9 mouse cellular contexts compared by ENCODE assay signal in genomic region chr12:85150321-85151001, GRCm38 (mm10). TPM values are rescaled to one million over a fixed set of nuclear protein-coding genes. Genes with fewer than 3 reads are reported as not detected.
DNase-seq lines count a peak whose midpoint lies in the region; ATAC-seq and TF ChIP-seq lines count a peak whose summit lies in the region.
"Had no signal": no experiment of that assay in that cellular context is flagged by ENCODE, and none has a peak within 500 bp of the region (broad histone marks: within the 10 kb centered on the region; RNA-seq: fewer than 3 reads in every experiment).

No protein-coding gene starts in this region.

- no peak overlapping the region for H3K27ac ChIP-seq in ES-Bruce4 (ENCODE audit: insufficient read depth, low read length)
- H3K27ac ChIP-seq in heart, postnatal 0 days (ENCODE audit: low read depth), result no peak overlapping the region

- TF ChIP-seq CTCF in ES-Bruce4 (IDR thresholded peaks at IDR 0.05; ENCODE audit: low read depth, low read length), result no peak
- no peak for TF ChIP-seq CTCF in heart, postnatal 0 days (IDR thresholded peaks at IDR 0.05; ENCODE audit: low read depth)

- peaks cover 2% of the 10 kb centered on the region for H3K4me1 ChIP-seq in ES-Bruce4 (ENCODE audit: control insufficient read depth, insufficient read depth, low read length)
- H3K4me1 ChIP-seq in heart, postnatal 0 days (ENCODE audit: control insufficient read depth, insufficient read depth), result no peaks in the 10 kb centered on the region
- H3K4me1 ChIP-seq in megakaryocyte, embryonic 14.5 days, result peaks cover 23% of the 10 kb centered on the region

- ATAC-seq in heart, postnatal 0 days (ENCODE audit: insufficient read depth, low read depth), result no peak

- no peak for TF ChIP-seq EP300 in ES-Bruce4 (IDR thresholded peaks at IDR 0.05; ENCODE audit: insufficient read depth, low read depth, low read length)
- TF ChIP-seq EP300 in heart, postnatal 0 days (IDR thresholded peaks at IDR 0.05; ENCODE audit: low read depth), result no peak

- H3K36me3 ChIP-seq in ES-Bruce4 (ENCODE audit: control insufficient read depth, insufficient read depth, low read length, poor library complexity, severe bottlenecking), result no peaks in the 10 kb centered on the region
- no peaks in the 10 kb centered on the region for H3K36me3 ChIP-seq in heart, postnatal 0 days (replicated peaks; ENCODE audit: control insufficient read depth, insufficient read depth, low read length)
- H3K36me3 ChIP-seq in megakaryocyte, embryonic 14.5 days (replicated peaks; ENCODE audit: low read length), result no peaks in the 10 kb centered on the region

- H3K9me3 ChIP-seq in ES-Bruce4 (replicated peaks; ENCODE audit: control insufficient read depth, insufficient read depth, low read length, poor library complexity, severe bottlenecking), result no peaks in the 10 kb centered on the region
- H3K9me3 ChIP-seq in heart, postnatal 0 days (replicated peaks; ENCODE audit: control insufficient read depth, low read length), result no peaks in the 10 kb centered on the region
- H3K9me3 ChIP-seq in megakaryocyte, embryonic 14.5 days, result peaks cover 6% of the 10 kb centered on the region; the same call in 1 of the 2 replicates

- DNase-seq in embryo, embryonic 11 days, result peak; percentile 24
- DNase-seq in embryo, embryonic 10 days (ENCODE audit: low spot score), result no peak
- DNase-seq in heart, postnatal 0 days (ENCODE audit: low spot score), result no peak
- DNase-seq in T-cell, adult 2 months (ENCODE audit: low spot score), result no peak
- DNase-seq in cerebellum, adult 9-10 months, result no peak
- DNase-seq in spleen, postnatal 10 days (ENCODE audit: low spot score in 2 of 2), result no peak

- no peak for TF ChIP-seq POLR2A in ES-Bruce4 (IDR thresholded peaks at IDR 0.05; ENCODE audit: insufficient read depth, low read length)

- H3K4me3 ChIP-seq in ES-Bruce4 (ENCODE audit: low read depth, low read length), result peak overlapping the region; percentile 66
- H3K4me3 ChIP-seq in heart, postnatal 0 days (ENCODE audit: low read depth, low read length), result peak overlapping the region; percentile 32
- H3K4me3 ChIP-seq in megakaryocyte, embryonic 14.5 days (replicated peaks), result peak overlapping the region; percentile 80

- peak overlapping the region; percentile 36 for H3K9ac ChIP-seq in ES-Bruce4 (ENCODE audit: low read depth, poor library complexity, severe bottlenecking)
- H3K9ac ChIP-seq in heart, postnatal 0 days (replicated peaks; ENCODE audit: low read depth, low read length), result no peak overlapping the region

- no peaks in the 10 kb centered on the region for H3K27me3 ChIP-seq in ES-Bruce4 (ENCODE audit: control insufficient read depth, insufficient read depth, low read length, poor library complexity, severe bottlenecking)
- H3K27me3 ChIP-seq in heart, postnatal 0 days (ENCODE audit: control insufficient read depth, insufficient read depth, low read length), result peaks cover 12% of the 10 kb centered on the region
- H3K27me3 ChIP-seq in megakaryocyte, embryonic 14.5 days (replicated peaks), result peaks cover 67% of the 10 kb centered on the region

- peak overlapping the region; percentile 56 for H3K4me2 ChIP-seq in heart, postnatal 0 days (ENCODE audit: low read depth, low read length)

- WGBS in heart, postnatal 0 days, result 20% methylated on average over 20 of the region's 20 CpGs

RNA-seq across cellular contexts. Expression of gene Rps6kl1, which starts 0.6 kb away (rescaled TPM):
- 3.0 and 3.8 TPM in 2 replicates for polyA plus RNA-seq in ES-Bruce4 (2011; ENCODE audit: insufficient read depth, insufficient read length, low read depth, missing spikeins)
- total RNA-seq in heart, postnatal 0 days (2014; rRNA removed; ENCODE audit: low replicate concordance), result 0.04 and 0.11 TPM in 2 replicates
- polyA plus RNA-seq in heart, postnatal 0 days (2015; fragmentation: Nextera tagmentation; extraction: Ambion mirVana), result 0.95 and 1.1 TPM in 2 replicates
- 0.68 TPM in 1 of 2 replicates, not detected in the other for polyA plus RNA-seq in megakaryocyte, embryonic 14.5 days (2012; ENCODE audit: insufficient read depth, low replicate concordance)

RNA-seq across cellular contexts. Expression of gene Pgf, which starts 27.1 kb away (rescaled TPM):
- 5.5 and 5.8 TPM in 2 replicates for polyA plus RNA-seq in ES-Bruce4 (2011; ENCODE audit: insufficient read depth, insufficient read length, low read depth, missing spikeins)
- total RNA-seq in heart, postnatal 0 days (2014; rRNA removed; ENCODE audit: low replicate concordance), result 4.4 and 5.0 TPM in 2 replicates
- 3.6 and 4.0 TPM in 2 replicates for polyA plus RNA-seq in heart, postnatal 0 days (2015; fragmentation: Nextera tagmentation; extraction: Ambion mirVana)
- 0.10 TPM in 1 of 2 replicates, not detected in the other for polyA plus RNA-seq in megakaryocyte, embryonic 14.5 days (2012; ENCODE audit: insufficient read depth, low replicate concordance)
- total RNA-seq: monocyte, adult 5-6 weeks had no signal

RNA-seq across cellular contexts. Expression of gene Dlst, which starts 39.8 kb away (rescaled TPM):
- 139 and 147 TPM in 2 replicates for polyA plus RNA-seq in ES-Bruce4 (2011; ENCODE audit: insufficient read depth, insufficient read length, low read depth, missing spikeins)
- total RNA-seq in heart, postnatal 0 days (2014; rRNA removed; ENCODE audit: low replicate concordance), result 341 and 343 TPM in 2 replicates
- polyA plus RNA-seq in heart, postnatal 0 days (2015; fragmentation: Nextera tagmentation; extraction: Ambion mirVana), result 255 and 269 TPM in 2 replicates
- polyA plus RNA-seq in megakaryocyte, embryonic 14.5 days (2012; ENCODE audit: insufficient read depth, low replicate concordance), result 187 and 398 TPM in 2 replicates

RNA-seq across cellular contexts. Expression of gene Prox2, which starts 39.9 kb away (rescaled TPM):
- polyA plus RNA-seq in ES-Bruce4 (2011; ENCODE audit: insufficient read depth, insufficient read length, low read depth, missing spikeins), result 0.62 and 0.73 TPM in 2 replicates
- total RNA-seq in heart, postnatal 0 days (2014; rRNA removed; ENCODE audit: low replicate concordance), result 0.08 and 2.0 TPM in 2 replicates
- polyA plus RNA-seq in heart, postnatal 0 days (2015; fragmentation: Nextera tagmentation; extraction: Ambion mirVana), result 1.8 and 1.9 TPM in 2 replicates
- 2.2 TPM in 2 replicates for polyA plus RNA-seq in megakaryocyte, embryonic 14.5 days (2012; ENCODE audit: insufficient read depth, low replicate concordance)
- total RNA-seq: monocyte, adult 5-6 weeks had no signal
